In the genomic region with DNA sequence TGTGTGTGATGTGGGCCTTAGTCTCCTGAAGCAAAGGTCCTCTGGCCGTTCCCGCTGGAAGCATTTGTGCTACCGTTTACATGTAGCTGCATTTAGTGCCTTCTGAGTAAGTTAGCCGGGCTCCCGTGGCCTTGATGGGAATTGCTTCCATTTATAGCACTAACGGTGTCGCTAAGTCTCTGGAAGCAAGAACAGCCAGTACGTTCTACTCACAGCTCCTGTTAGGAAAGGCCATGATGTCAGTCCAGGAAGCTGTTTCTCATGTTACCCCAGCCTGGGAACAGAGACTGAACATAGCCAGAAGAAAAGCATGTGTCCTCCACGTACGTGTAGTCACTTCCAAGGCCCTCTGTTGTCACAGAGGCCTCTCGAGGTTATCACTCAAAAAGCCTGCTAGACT, we compare ENCODE assay signal across 13 mouse cellular contexts.
DNase-seq lines count a peak whose midpoint lies in the region; ATAC-seq and TF ChIP-seq lines count a peak whose summit lies in the region.
"Had no signal": no experiment of that assay in that cellular context is flagged by ENCODE, and none has a peak within 500 bp of the region (broad histone marks: within the 10 kb centered on the region; RNA-seq: fewer than 3 reads in every experiment).

No protein-coding gene starts in this region.

- TF ChIP-seq POLR2A in cerebellum, adult 2 months (IDR thresholded peaks at IDR 0.05; ENCODE audit: borderline replicate concordance, insufficient read depth, low read length), result no peak

- TF ChIP-seq CTCF in hindbrain, postnatal 0 days (IDR thresholded peaks at IDR 0.05; ENCODE audit: low read depth), result no peak
- TF ChIP-seq CTCF in cerebellum, adult 2 months (IDR thresholded peaks at IDR 0.05; ENCODE audit: borderline replicate concordance, insufficient read depth, low read depth, low read length), result no peak

- no peak overlapping the region for H3K9ac ChIP-seq in hindbrain, postnatal 0 days (replicated peaks; ENCODE audit: low read length)
- H3K9ac ChIP-seq in hindbrain, embryonic 12.5 days, result no peak overlapping the region

- WGBS in hindbrain, postnatal 0 days, result 72% methylated on average over 11 of the region's 11 CpGs
- 74% methylated on average over 11 of the region's 11 CpGs for WGBS in hindbrain, embryonic 12.5 days
- 71% methylated on average over 11 of the region's 11 CpGs for WGBS in limb, embryonic 10.5 days
- WGBS in cerebellum, adult 2 months, result 85% methylated on average over 11 of the region's 11 CpGs

- DNase-seq in hindbrain, postnatal 0 days (ENCODE audit: low spot score), result no peak
- DNase-seq in adrenal gland, postnatal 10 days, result peak; percentile 35
- DNase-seq in heart, adult 18-20 months, result peak; percentile 54 to 68
- no peak for DNase-seq in limb, embryonic 10.5 days (ENCODE audit: low spot score)
- no peak for DNase-seq in cerebellum, adult 2 months
- DNase-seq in layer of hippocampus, adult 9-11 months, result no peak
- DNase-seq: cerebellum, adult 9-11 months; lung, postnatal 4 days; thymus, postnatal 4 days had no signal

- ATAC-seq in hindbrain, postnatal 0 days, result no peak
- no peak for ATAC-seq in hindbrain, embryonic 12.5 days (ENCODE audit: low FRiP score)
- ATAC-seq in CD4-positive, CD25-positive, alpha-beta regulatory T cell, adult 4 months, result no peak
- ATAC-seq: inflammation-experienced regulatory T-cells, adult 6 months had no signal

- H3K27me3 ChIP-seq in hindbrain, postnatal 0 days (ENCODE audit: insufficient read depth, low read length), result no peaks in the 10 kb centered on the region
- H3K27me3 ChIP-seq in hindbrain, embryonic 12.5 days, result no peaks in the 10 kb centered on the region
- H3K27me3 ChIP-seq in limb, embryonic 10.5 days (ENCODE audit: low read depth, poor library complexity, severe bottlenecking), result no peaks in the 10 kb centered on the region
- no peaks in the 10 kb centered on the region for H3K27me3 ChIP-seq in cerebellum, adult 2 months (ENCODE audit: control insufficient read depth, insufficient read depth, low read length)

- no peaks in the 10 kb centered on the region for H3K9me3 ChIP-seq in hindbrain, postnatal 0 days (ENCODE audit: low read length)
- no peaks in the 10 kb centered on the region for H3K9me3 ChIP-seq in hindbrain, embryonic 12.5 days (replicated peaks)
- no peaks in the 10 kb centered on the region for H3K9me3 ChIP-seq in limb, embryonic 10.5 days (replicated peaks)
- H3K9me3 ChIP-seq: forebrain, embryonic 10.5 days had no signal

- no peaks in the 10 kb centered on the region for H3K4me1 ChIP-seq in hindbrain, postnatal 0 days (ENCODE audit: insufficient read depth, low read length)
- H3K4me1 ChIP-seq in hindbrain, embryonic 12.5 days, result no peaks in the 10 kb centered on the region
- peaks cover 4% of the 10 kb centered on the region; the same call in 1 of the 2 replicates for H3K4me1 ChIP-seq in limb, embryonic 10.5 days
- no peaks in the 10 kb centered on the region for H3K4me1 ChIP-seq in cerebellum, adult 2 months (ENCODE audit: control insufficient read depth, insufficient read depth, low read length)
- H3K4me1 ChIP-seq: forebrain, embryonic 10.5 days had no signal

- H3K36me3 ChIP-seq in hindbrain, postnatal 0 days (ENCODE audit: insufficient read depth, low read length), result peaks cover 4% of the 10 kb centered on the region; the same call in 1 of the 2 replicates
- peaks cover 29% of the 10 kb centered on the region for H3K36me3 ChIP-seq in hindbrain, embryonic 12.5 days
- H3K36me3 ChIP-seq in limb, embryonic 10.5 days, result peaks cover 87% of the 10 kb centered on the region

- no peak overlapping the region for H3K4me3 ChIP-seq in hindbrain, postnatal 0 days (ENCODE audit: low read length)
- no peak overlapping the region for H3K4me3 ChIP-seq in hindbrain, embryonic 12.5 days
- no peak overlapping the region for H3K4me3 ChIP-seq in limb, embryonic 10.5 days
- H3K4me3 ChIP-seq in cerebellum, adult 2 months (replicated peaks; ENCODE audit: insufficient read depth, low read depth, low read length), result no peak overlapping the region
- H3K4me3 ChIP-seq: forebrain, embryonic 10.5 days had no signal

- H3K27ac ChIP-seq in hindbrain, postnatal 0 days, result peak overlapping the region; percentile 2
- H3K27ac ChIP-seq in hindbrain, embryonic 12.5 days, result no peak overlapping the region
- peak overlapping the region; percentile 46; the same call in 1 of the 2 replicates for H3K27ac ChIP-seq in limb, embryonic 10.5 days
- no peak overlapping the region for H3K27ac ChIP-seq in cerebellum, adult 2 months (ENCODE audit: insufficient read depth, low read length)
- H3K27ac ChIP-seq: forebrain, embryonic 10.5 days had no signal

- H3K4me2 ChIP-seq in hindbrain, postnatal 0 days (ENCODE audit: low read depth, low read length), result no peak overlapping the region
- H3K4me2 ChIP-seq in hindbrain, embryonic 12.5 days (replicated peaks), result no peak overlapping the region

Comparison
In these comparisons a context has a peak if more than half of its experiments do, and no peak if none do; other contexts are left out.
1. H3K27ac ChIP-seq: peak in hindbrain, postnatal 0 days (single experiment) and limb, embryonic 10.5 days (single experiment); none in hindbrain, embryonic 12.5 days (single experiment) and cerebellum, adult 2 months (single experiment).
2. DNase-seq: peak in adrenal gland, postnatal 10 days (single experiment) and heart, adult 18-20 months (2 of 2); none in hindbrain, postnatal 0 days (single experiment), limb, embryonic 10.5 days (single experiment), cerebellum, adult 2 months (0 of 2) and layer of hippocampus, adult 9-11 months (single experiment).